Mouse (Mus musculus) heart, adult 11 months (tissue): ENCODE data around the gene Ccdc142.

ENCODE experiments used
- DNase-seq: peaks from one replicate; pipeline ENCODE4 v3.0.0; 2022

Gene Ccdc142

GRCm38 (mm10) chr6:83118825-83119733, 17.7 kb downstream of the Ccdc142 start:
- DNase-seq = peak; percentile 89

- DNase-seq = peak; percentile 90
Measured at GRCm38 (mm10) chr6:83119734-83120051, 18.3 kb downstream of the Ccdc142 start.

- peak; percentile 100 for DNase-seq
Measured at GRCm38 (mm10) chr6:83120930-83121862, 19.8 kb downstream of the Ccdc142 start, which contains the start of gene Wbp1. Gene Wbp1, minus strand, starts transcription at chr6:83121559.

GRCm38 (mm10) chr6:83121863-83122710, 20.7 kb downstream of the Ccdc142 start:
- peak; percentile 94 for DNase-seq

- peak; percentile 91 for DNase-seq
Measured at GRCm38 (mm10) chr6:83122961-83123360, 21.6 kb downstream of the Ccdc142 start.

- DNase-seq = peak; percentile 99
Measured at GRCm38 (mm10) chr6:83124851-83125312, 23.5 kb downstream of the Ccdc142 start.

GRCm38 (mm10) chr6:83125331-83125730, 23.9 kb downstream of the Ccdc142 start, which contains the start of gene Ino80b:
Gene Ino80b, minus strand, starts transcription at chr6:83125431.
- no peak for DNase-seq

GRCm38 (mm10) chr6:83127419-83127818, 26.0 kb downstream of the Ccdc142 start:
- no peak for DNase-seq

GRCm38 (mm10) chr6:83131469-83132034, 30.2 kb downstream of the Ccdc142 start:
- DNase-seq = no peak

GRCm38 (mm10) chr6:83132176-83132919, 30.9 kb downstream of the Ccdc142 start:
- DNase-seq = no peak

- no peak for DNase-seq
Measured at GRCm38 (mm10) chr6:83134226-83134625, 32.8 kb downstream of the Ccdc142 start.

- peak; percentile 94 for DNase-seq
Measured at GRCm38 (mm10) chr6:83134951-83135513, 33.6 kb downstream of the Ccdc142 start, which contains the start of gene Rtkn. Gene Rtkn, plus strand, starts transcription at chr6:83135463.

- DNase-seq = peak; percentile 96
Measured at GRCm38 (mm10) chr6:83135571-83136161, 34.3 kb downstream of the Ccdc142 start.

GRCm38 (mm10) chr6:83136291-83136880, 35.0 kb downstream of the Ccdc142 start:
- no peak for DNase-seq

GRCm38 (mm10) chr6:83136881-83137575, 35.6 kb downstream of the Ccdc142 start:
- peak; percentile 99 for DNase-seq

- DNase-seq = peak; percentile 99
Measured at GRCm38 (mm10) chr6:83137576-83137950, 36.2 kb downstream of the Ccdc142 start.

GRCm38 (mm10) chr6:83138056-83138455, 36.7 kb downstream of the Ccdc142 start:
- peak; percentile 97 for DNase-seq

GRCm38 (mm10) chr6:83140044-83140443, 38.6 kb downstream of the Ccdc142 start:
- peak; percentile 88 for DNase-seq

- peak; percentile 94 for DNase-seq
Measured at GRCm38 (mm10) chr6:83141636-83142035, 40.2 kb downstream of the Ccdc142 start.
